Mouse (Mus musculus) MEL (cell line): Measurements from ENCODE around the gene Wdr62. TPM values are rescaled to one million over a fixed set of nuclear protein-coding genes. Genes with fewer than 3 reads are reported as not detected.

ENCODE experiments used
- DNase-seq: peaks from one replicate; pipeline ENCODE4 v3.0.0; 2011; ENCODE audit warnings: low read depth, low spot score
- H3K27ac ChIP-seq: 2 replicates; pipeline ENCODE4 v1.5.1; 2012; ENCODE audit warnings: low read depth, mild to moderate bottlenecking, control low read depth, low read length, moderate library complexity; ENCODE audit not compliant: control insufficient read depth
- H3K27me3 ChIP-seq, 2 experiments: fragments of 150-350 bp in 1 of 2; sonication (generic) in 1 of 2; 2 replicates each; pipeline ENCODE4 v1.6.1; 2012; ENCODE audit warnings: low read length in 2 of 2, mild to moderate bottlenecking in 2 of 2, improper control_type of control experiment in 1 of 2, moderate library complexity in 1 of 2; ENCODE audit not compliant: insufficient read depth in 2 of 2, control insufficient read depth in 1 of 2
- H3K36me3 ChIP-seq, 2 experiments: 2 replicates each; pipeline ENCODE4 v1.6.1; 2012 to 2014; ENCODE audit warnings: low read length in 2 of 2, improper control_type of control experiment in 1 of 2, inconsistent platforms in 1 of 2, mild to moderate bottlenecking in 1 of 2; ENCODE audit not compliant: insufficient read depth in 2 of 2, control insufficient read depth in 1 of 2
- H3K4me1 ChIP-seq, 2 experiments: fragments of 150-350 bp in 1 of 2; sonication (generic) in 1 of 2; 2 replicates each; pipeline ENCODE4 v1.6.1; 2012; ENCODE audit warnings: low read length in 2 of 2, improper control_type of control experiment in 1 of 2, mild to moderate bottlenecking in 1 of 2; ENCODE audit not compliant: insufficient read depth in 2 of 2, control insufficient read depth in 1 of 2
- H3K4me3 ChIP-seq, 2 experiments: fragments of 150-350 bp in 1 of 2; sonication (generic) in 1 of 2; 2 replicates each; pipeline ENCODE4 v1.5.1; 2012; ENCODE audit warnings: low read depth in 2 of 2, low read length in 2 of 2, mild to moderate bottlenecking in 2 of 2, moderate library complexity in 2 of 2, control low read depth in 1 of 2, improper control_type of control experiment in 1 of 2; ENCODE audit not compliant: control insufficient read depth in 1 of 2, insufficient read depth in 1 of 2
- H3K79me2 ChIP-seq: 2 replicates; pipeline ENCODE4 v1.6.1; 2012; ENCODE audit warnings: mild to moderate bottlenecking, low read length, moderate library complexity; ENCODE audit not compliant: control insufficient read depth, poor library complexity, insufficient read depth
- H3K9ac ChIP-seq: 2 replicates; pipeline ENCODE4 v1.6.1; 2012; ENCODE audit warnings: low read depth, mild to moderate bottlenecking, control low read depth, low read length, moderate library complexity; ENCODE audit not compliant: control insufficient read depth, poor library complexity, severe bottlenecking
- H3K9me3 ChIP-seq: fragments of 150-350 bp; sonication (generic); replicated peaks from 2 replicates; pipeline ENCODE4 v1.6.1; 2012; ENCODE audit warnings: mild to moderate bottlenecking, low read length, improper control_type of control experiment, moderate library complexity; ENCODE audit not compliant: insufficient read depth
- BHLHE40 ChIP-seq: IDR thresholded peaks from 2 replicates; pipeline ENCODE4 v1.6.1; 2012; ENCODE audit warnings: low read depth, mild to moderate bottlenecking, inconsistent platforms, low read length, improper control_type of control experiment, borderline replicate concordance
- CHD1 ChIP-seq: IDR thresholded peaks from 2 replicates; pipeline ENCODE4 v1.6.1; 2012; ENCODE audit warnings: low read depth, mild to moderate bottlenecking, inconsistent platforms, low read length, improper control_type of control experiment
- CHD2 ChIP-seq: IDR thresholded peaks from 2 replicates; pipeline ENCODE4 v1.6.1; 2011; ENCODE audit warnings: low read length, improper control_type of control experiment
- CTCF ChIP-seq, 3 experiments: IDR thresholded peaks in 2 of 3; conservative IDR thresholded peaks in 1 of 3; 2 replicates each; pipeline ENCODE4 v1.5.1; 2011 to 2012; ENCODE audit warnings: low read length in 3 of 3, low read depth in 2 of 3, mild to moderate bottlenecking in 2 of 3, improper control_type of control experiment in 1 of 3, inconsistent platforms in 1 of 3, mixed read lengths in 1 of 3, moderate library complexity in 1 of 3; ENCODE audit not compliant: control insufficient read depth in 1 of 3, insufficient read depth in 1 of 3, poor library complexity in 1 of 3, severe bottlenecking in 1 of 3
- ELF1 ChIP-seq: IDR thresholded peaks from 2 replicates; pipeline ENCODE4 v1.6.1; 2014; ENCODE audit warnings: low read depth, mild to moderate bottlenecking, inconsistent platforms, low read length, improper control_type of control experiment, moderate library complexity
- ETS1 ChIP-seq: IDR thresholded peaks from 2 replicates; pipeline ENCODE4 v1.6.1; 2012; ENCODE audit warnings: low read depth, mild to moderate bottlenecking, inconsistent platforms, low read length, improper control_type of control experiment, moderate library complexity
- GABPA ChIP-seq: IDR thresholded peaks from 2 replicates; pipeline ENCODE4 v1.6.1; 2012; ENCODE audit warnings: low read depth, mild to moderate bottlenecking, inconsistent platforms, low read length, improper control_type of control experiment, moderate library complexity
- GATA1 ChIP-seq: IDR thresholded peaks from 2 replicates; pipeline ENCODE4 v1.6.1; 2011; ENCODE audit warnings: low read depth, low read length, improper control_type of control experiment
- HCFC1 ChIP-seq: IDR thresholded peaks from 2 replicates; pipeline ENCODE4 v1.6.1; 2012; ENCODE audit warnings: low read depth, mild to moderate bottlenecking, inconsistent platforms, low read length, improper control_type of control experiment, moderate library complexity
- JUND ChIP-seq: IDR thresholded peaks from 2 replicates; pipeline ENCODE4 v1.6.1; 2011; ENCODE audit warnings: low read depth, mild to moderate bottlenecking, improper control_type of control experiment, low read length
- MAX ChIP-seq: IDR thresholded peaks from 2 replicates; pipeline ENCODE4 v1.6.1; 2011; ENCODE audit warnings: low read length, improper control_type of control experiment
- MAZ ChIP-seq: IDR thresholded peaks from 2 replicates; pipeline ENCODE4 v1.6.1; 2012; ENCODE audit warnings: low read depth, mild to moderate bottlenecking, inconsistent platforms, low read length, improper control_type of control experiment
- MEF2A ChIP-seq: IDR thresholded peaks from 2 replicates; pipeline ENCODE4 v1.6.1; 2014; ENCODE audit warnings: low read depth, mild to moderate bottlenecking, inconsistent platforms, low read length, improper control_type of control experiment; ENCODE audit not compliant: poor library complexity, insufficient replicate concordance, severe bottlenecking; ENCODE audit errors: extremely low read depth
- MXI1 ChIP-seq: IDR thresholded peaks from 2 replicates; pipeline ENCODE4 v1.6.1; 2011; ENCODE audit warnings: mild to moderate bottlenecking, low read depth, low read length, improper control_type of control experiment
- MYB ChIP-seq: IDR thresholded peaks from 2 replicates; pipeline ENCODE4 v1.6.1; 2011; ENCODE audit warnings: mild to moderate bottlenecking, low read depth, low read length, improper control_type of control experiment
- MYC ChIP-seq: IDR thresholded peaks from 2 replicates; pipeline ENCODE4 v1.6.1; 2011; ENCODE audit warnings: low read depth, mild to moderate bottlenecking, low read length, improper control_type of control experiment, moderate library complexity
- NELFE ChIP-seq: IDR thresholded peaks from 2 replicates; pipeline ENCODE4 v1.6.1; 2011; ENCODE audit warnings: low read depth, low read length, improper control_type of control experiment
- NRF1 ChIP-seq: IDR thresholded peaks from 2 replicates; pipeline ENCODE4 v1.6.1; 2014; ENCODE audit warnings: low read depth, mild to moderate bottlenecking, inconsistent platforms, low read length, improper control_type of control experiment, moderate library complexity; ENCODE audit not compliant: poor library complexity, insufficient read depth, severe bottlenecking
- POLR2A ChIP-seq, 2 experiments: IDR thresholded peaks; 2 replicates each; pipeline ENCODE4 v1.6.1; 2011 to 2012; ENCODE audit warnings: low read length in 2 of 2, mild to moderate bottlenecking in 2 of 2, control low read depth in 1 of 2, improper control_type of control experiment in 1 of 2, low read depth in 1 of 2, moderate library complexity in 1 of 2; ENCODE audit not compliant: control insufficient read depth in 1 of 2, insufficient read depth in 1 of 2, poor library complexity in 1 of 2
- RAD21 ChIP-seq: IDR thresholded peaks from 2 replicates; pipeline ENCODE4 v1.6.1; 2011; ENCODE audit warnings: mild to moderate bottlenecking, low read depth, low read length, improper control_type of control experiment
- RCOR1 ChIP-seq: IDR thresholded peaks from 2 replicates; pipeline ENCODE4 v1.6.1; 2012; ENCODE audit warnings: low read depth, mild to moderate bottlenecking, inconsistent platforms, low read length, improper control_type of control experiment
- SIN3A ChIP-seq: IDR thresholded peaks from 2 replicates; pipeline ENCODE4 v1.6.1; 2012; ENCODE audit warnings: low read length, improper control_type of control experiment, inconsistent platforms
- SMC3 ChIP-seq: IDR thresholded peaks from 2 replicates; pipeline ENCODE4 v1.6.1; 2011; ENCODE audit warnings: low read depth, low read length, improper control_type of control experiment
- TAL1 ChIP-seq: IDR thresholded peaks from 2 replicates; pipeline ENCODE4 v1.6.1; 2012; ENCODE audit warnings: mild to moderate bottlenecking, inconsistent platforms, low read length, moderate library complexity, mixed read lengths
- TBP ChIP-seq: IDR thresholded peaks from 2 replicates; pipeline ENCODE4 v1.8.0; 2011; ENCODE audit warnings: low read depth, low read length, improper control_type of control experiment
- TCF12 ChIP-seq: IDR thresholded peaks from 2 replicates; pipeline ENCODE4 v1.6.1; 2014; ENCODE audit warnings: low read depth, mild to moderate bottlenecking, inconsistent platforms, low read length, improper control_type of control experiment, moderate library complexity
- UBTF ChIP-seq: IDR thresholded peaks from 2 replicates; pipeline ENCODE4 v1.6.1; 2012; ENCODE audit warnings: low read depth, mild to moderate bottlenecking, inconsistent platforms, low read length, improper control_type of control experiment, moderate library complexity, borderline replicate concordance; ENCODE audit not compliant: insufficient read depth
- USF1 ChIP-seq: IDR thresholded peaks from 2 replicates; pipeline ENCODE4 v1.6.1; 2014; ENCODE audit warnings: low read depth, mild to moderate bottlenecking, inconsistent platforms, low read length, improper control_type of control experiment, moderate library complexity
- ZKSCAN1 ChIP-seq: IDR thresholded peaks from 2 replicates; pipeline ENCODE4 v1.6.1; 2012; ENCODE audit warnings: low read depth, mild to moderate bottlenecking, inconsistent platforms, low read length, improper control_type of control experiment, moderate library complexity
- ZMIZ1 ChIP-seq: IDR thresholded peaks from 2 replicates; pipeline ENCODE4 v1.6.1; 2012; ENCODE audit warnings: low read depth, mild to moderate bottlenecking, inconsistent platforms, low read length, improper control_type of control experiment, moderate library complexity
- ZNF384 ChIP-seq: IDR thresholded peaks from 2 replicates; pipeline ENCODE4 v1.6.1; 2012; ENCODE audit warnings: low read depth, mild to moderate bottlenecking, inconsistent platforms, low read length, improper control_type of control experiment
- polyA plus RNA-seq, 2 experiments: library from polyadenylated mRNA; stranded (reverse) in 1 of 2; unstranded in 1 of 2; fragments of >175 nt in 1 of 2; fragments of >200 nt in 1 of 2; gene quantifications; 2 replicates each; pipeline versions ENCODE4 v1.2.1 to v1.2.4; 2012; ENCODE audit warnings: low replicate concordance in 2 of 2, low read depth in 1 of 2; ENCODE audit not compliant: insufficient read length in 2 of 2, insufficient read depth in 1 of 2, missing spikeins in 1 of 2
- total RNA-seq: library from RNA; depleted of rRNA; stranded (reverse); fragments of 300-350 nt; gene quantifications from 2 replicates; pipeline ENCODE4 v1.2.3, GENCODE M21; 2012

The Wdr62 gene
- total and polyA plus RNA-seq, 3 experiments, result 6.5 to 44.8 (median 30.5) TPM

DNA sequence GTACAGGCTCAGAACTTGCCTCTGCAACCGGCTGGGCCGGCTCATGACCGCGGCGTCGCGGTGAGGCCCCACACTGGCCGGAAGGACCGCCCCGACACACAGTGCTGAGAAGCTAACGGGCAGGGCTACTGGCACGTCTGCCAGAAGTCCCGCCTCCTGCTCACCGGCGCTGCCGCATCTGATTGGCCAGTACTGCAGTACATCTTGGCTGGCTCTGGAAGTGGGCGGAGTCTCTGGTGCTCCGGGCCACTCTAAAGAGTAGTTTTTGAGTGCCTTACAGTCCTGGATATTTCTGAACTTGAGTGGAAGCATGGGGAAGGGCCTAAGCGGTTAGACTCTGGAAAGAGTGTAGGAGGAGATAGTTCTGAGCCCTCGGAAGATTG, 42.1 kb upstream of the Wdr62 start (continued):
- peak; percentile 85 for TF ChIP-seq NELFE
- TF ChIP-seq ZMIZ1, result peak; percentile 84
- peak; percentile 90 for TF ChIP-seq POLR2A (IDR thresholded peaks at IDR 0.05; ENCODE audit: control insufficient read depth in 1 of 2, insufficient read depth in 1 of 2, low read depth in 1 of 2, low read length in 2 of 2, poor library complexity in 1 of 2)
- TF ChIP-seq MAX, result peak; percentile 76
- no peak for TF ChIP-seq ETS1
- TF ChIP-seq HCFC1, result peak; percentile 86
- TF ChIP-seq CHD1, result no peak
- peak; percentile 49; the same call in 1 of the 2 replicates for TF ChIP-seq ELF1
- no peak for TF ChIP-seq GABPA
- TF ChIP-seq SMC3, result no peak
- TF ChIP-seq JUND, result no peak

DNA sequence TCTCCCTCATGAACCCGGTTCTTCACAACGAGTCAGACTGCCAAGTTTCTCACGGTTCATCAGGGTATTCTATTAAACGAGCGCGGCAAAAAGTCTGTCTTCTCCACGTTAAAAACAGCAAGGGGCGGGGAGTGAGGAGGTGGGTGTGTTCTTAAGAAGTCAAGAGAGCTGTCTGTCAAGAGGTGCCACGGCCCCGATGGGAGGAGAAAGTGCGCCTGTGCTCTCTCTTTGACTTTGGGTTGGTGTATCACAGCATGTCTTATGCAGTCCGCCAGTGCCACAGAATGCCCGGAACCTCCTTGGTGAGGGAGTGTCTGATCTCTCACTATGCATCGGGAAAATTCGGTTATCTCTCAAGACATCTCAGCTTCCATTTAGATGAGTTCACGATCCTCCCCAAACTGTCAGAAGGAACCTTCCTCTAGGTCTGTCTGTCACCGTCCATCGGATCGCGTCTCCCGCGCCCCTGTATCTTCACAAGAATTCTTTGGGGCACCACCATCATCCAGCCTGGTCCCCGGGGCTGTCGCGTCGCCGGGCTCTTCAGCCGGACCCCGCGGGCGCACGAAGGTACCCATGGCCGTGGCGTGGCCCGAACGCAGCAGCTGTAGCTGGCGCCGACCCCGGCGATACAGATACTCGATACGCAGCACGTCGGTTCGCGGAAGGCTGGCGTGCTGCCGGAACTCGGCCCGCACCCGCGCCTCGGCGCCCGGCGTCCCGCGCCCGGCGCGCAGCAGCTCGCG, 41.5 kb upstream of the Wdr62 start, which contains the start of gene E130208F15Rik:
Gene E130208F15Rik (plus strand): TSS at position 202 of the 746 bp plus-strand sequence.
- DNase-seq, result peak; percentile 95
- Histone ChIP-seq H3K27me3 (no peaks in the 10 kb centered on the region), H3K27ac (peak within 1 kb of the TSS; percentile 85), H3K4me1 (peaks cover 0 to 7% of the 10 kb centered on the region in 2 experiments; a peak in 2 of 4 replicates), H3K36me3 (peaks cover 0 to 10% of the 10 kb centered on the region in 2 experiments; a peak in 2 of 4 replicates), H3K9me3 (no peaks in the 10 kb centered on the region), H3K79me2 (peaks cover 7% of the 10 kb centered on the region; the same call in 1 of the 2 replicates), H3K4me3 (peak within 1 kb of the TSS; percentile 78 to 79), H3K9ac (peak within 1 kb of the TSS; percentile 89)
- TF ChIP-seq GATA1 (no peak), MYB (no peak), CTCF (IDR thresholded peaks at IDR 0.05 in 2 of 3, conservative IDR thresholded peaks at IDR 0.05 in 1 of 3; ENCODE audit: control insufficient read depth in 1 of 3, insufficient read depth in 1 of 3, low read depth in 2 of 3, low read length in 3 of 3, poor library complexity in 1 of 3, severe bottlenecking in 1 of 3) (no peak), TBP (peak; percentile 61; the same call in 1 of the 2 replicates), ETS1 (no peak), ZKSCAN1 (no peak), USF1 (no peak), TCF12 (0 out of 2 replicates have a peak, but pooled peaks have one; percentile 10), ZNF384 (no peak), CHD1 (no peak), UBTF (no peak), MAX (no peak), MXI1 (no peak; the same call in 1 of the 2 replicates), TAL1 (no peak), NELFE (no peak; the same call in 1 of the 2 replicates), SMC3 (no peak), HCFC1 (no peak), CHD2 (no peak), RCOR1 (no peak), SIN3A (no peak; the same call in none of the 2 replicates), MEF2A (no peak), NRF1 (0 out of 2 replicates have a peak, but pooled peaks have one; percentile 32), RAD21 (no peak), ZMIZ1 (0 out of 2 replicates have a peak, but pooled peaks have one; percentile 16), BHLHE40 (no peak), MYC (0 out of 2 replicates have a peak, but pooled peaks have one; percentile 38), POLR2A (IDR thresholded peaks at IDR 0.05; ENCODE audit: control insufficient read depth in 1 of 2, insufficient read depth in 1 of 2, low read depth in 1 of 2, low read length in 2 of 2, poor library complexity in 1 of 2) (peak in 1 of 2 experiments; percentile 63; a peak in 3 of 4 replicates), JUND (no peak), ELF1 (no peak), MAZ (no peak)
